Mouse (Mus musculus): ENCODE measurements around the gene Tmem47.
A peak's percentile ranks its signal among the peaks of the same experiment; 100 is the strongest.

Tmem47 gene

GRCm38 (mm10) chrX:81070210-81070803, at the start of gene Tmem47:
Gene Tmem47 (plus strand): TSS chrX:81070698.
- peak; percentile 91 for DNase-seq

GRCm38 (mm10) chrX:81070804-81071461, 435 bp downstream of the Tmem47 start:
- DNase-seq = no peak

- peak; percentile 35 for DNase-seq
Measured at GRCm38 (mm10) chrX:81071746-81072640, 1.5 kb downstream of the Tmem47 start.

- DNase-seq = peak; percentile 1
Measured at GRCm38 (mm10) chrX:81072651-81073050, 2.2 kb downstream of the Tmem47 start.

- peak; percentile 4 for DNase-seq
Measured at GRCm38 (mm10) chrX:81073834-81074233, 3.3 kb downstream of the Tmem47 start.

GRCm38 (mm10) chrX:81078522-81078921, 8.0 kb downstream of the Tmem47 start:
- DNase-seq = no peak

GRCm38 (mm10) chrX:81080996-81081395, 10.5 kb downstream of the Tmem47 start:
- no peak for DNase-seq

GRCm38 (mm10) chrX:81085025-81085752, 14.7 kb downstream of the Tmem47 start:
- peak; percentile 73 for DNase-seq

- no peak for DNase-seq
Measured at GRCm38 (mm10) chrX:81147416-81147815, 76.9 kb downstream of the Tmem47 start.
